Mouse (Mus musculus) forebrain, embryonic 11.5 days (tissue): ENCODE measurements at regions not wholly inside any gene's neighbourhood (a gene's known extent, or its start where the extent isn't known, plus 50 kb on each side); places are given as distances from the start of the nearest gene placed in this dataset.

Experiments used
- ATAC-seq: fragments of 200-750 bp; cut with Nextera tagmentation; replicated peaks from 2 replicates; pipeline ENCODE4 v1.8.0; 2017; ENCODE audit warnings: moderate TSS enrichment; ENCODE audit not compliant: low FRiP score
- DNase-seq: peaks from one replicate; pipeline ENCODE4 v3.0.0-alpha.2; 2017; ENCODE audit warnings: low spot score
- H3K27ac ChIP-seq: fragments of 300-500 bp; sonication (generic); 2 replicates; pipeline ENCODE4 v1.5.1; 2014; ENCODE audit warnings: low read depth, low read length
- H3K27me3 ChIP-seq: fragments of 300-500 bp; sonication (generic); 2 replicates; pipeline ENCODE4 v1.6.1; 2014; ENCODE audit warnings: mild to moderate bottlenecking, low read length, mixed read lengths; ENCODE audit not compliant: control insufficient read depth, insufficient read depth
- H3K36me3 ChIP-seq: fragments of 300-500 bp; sonication (generic); 2 replicates; pipeline ENCODE4 v1.6.1; 2014; ENCODE audit warnings: mild to moderate bottlenecking, low read length, moderate library complexity, mixed read lengths; ENCODE audit not compliant: control insufficient read depth, insufficient read depth
- H3K4me1 ChIP-seq: fragments of 300-500 bp; sonication (generic); replicated peaks from 2 replicates; pipeline ENCODE4 v1.6.1; 2014; ENCODE audit warnings: low read length, mixed read lengths; ENCODE audit not compliant: control insufficient read depth, insufficient read depth
- H3K4me2 ChIP-seq: fragments of 300-500 bp; sonication (generic); 2 replicates; pipeline ENCODE4 v1.6.1; 2014; ENCODE audit warnings: low read depth, mild to moderate bottlenecking, low read length, moderate library complexity, mixed read lengths; ENCODE audit not compliant: severe bottlenecking
- H3K4me3 ChIP-seq: fragments of 300-500 bp; sonication (generic); 2 replicates; pipeline ENCODE4 v1.5.1; 2014; ENCODE audit warnings: low read depth, low read length
- H3K9ac ChIP-seq: fragments of 300-500 bp; sonication (generic); 2 replicates; pipeline ENCODE4 v1.6.1; 2014; ENCODE audit warnings: low read length
- H3K9me3 ChIP-seq: fragments of 300-500 bp; sonication (generic); 2 replicates; pipeline ENCODE4 v1.6.1; 2016; ENCODE audit warnings: low read length, mixed read lengths; ENCODE audit not compliant: control insufficient read depth
- WGBS: fragments of 180-500 bp; shearing (Covaris S2); extraction: QIAGEN DNeasy Blood & Tissue Kit; methylation state at CpG from one replicate; pipeline ENCODE4 v1.1.7; 2014; 5-methylcytosine and 5-hydroxymethylcytosine counted together

DNA sequence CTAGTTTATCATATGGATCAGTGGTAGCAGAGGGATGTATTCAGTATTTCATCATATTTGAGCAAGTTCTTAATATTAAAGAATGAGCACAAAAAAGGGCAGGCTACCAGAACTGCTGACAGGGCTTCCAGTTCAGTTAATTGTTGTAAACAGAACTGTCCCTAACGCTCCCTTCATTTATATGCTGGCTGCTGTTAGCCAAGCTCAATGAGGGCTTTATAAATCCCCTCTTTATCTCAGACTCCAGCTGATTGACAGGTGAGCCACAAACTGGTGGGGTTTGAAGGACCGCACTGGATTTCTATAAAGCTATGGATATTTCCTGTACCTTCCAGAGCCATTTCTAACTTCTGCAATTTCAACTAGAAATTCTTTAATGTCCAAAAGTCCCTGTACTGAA lies 76.7 kb downstream of the Gm20594 start:
- ATAC-seq (0 out of 2 replicates have a peak, but pooled peaks have one; percentile 58), DNase-seq (no peak)
- Histone ChIP-seq H3K4me3 (no peak overlapping the region), H3K4me2 (no peak overlapping the region), H3K27me3 (no peaks in the 10 kb centered on the region), H3K4me1 (no peaks in the 10 kb centered on the region), H3K36me3 (no peaks in the 10 kb centered on the region), H3K9me3 (no peaks in the 10 kb centered on the region), H3K27ac (no peak overlapping the region), H3K9ac (no peak overlapping the region)
- WGBS = 36% methylated on average over 2 of the region's 2 CpGs
